Mouse (Mus musculus) brain, adult 2 months (tissue): ENCODE results near the gene Slc25a30.

Experiments used
- DNase-seq: peaks from one replicate; pipeline ENCODE4 v3.0.0; 2011; ENCODE audit warnings: low read depth, low spot score

The Slc25a30 gene

DNA sequence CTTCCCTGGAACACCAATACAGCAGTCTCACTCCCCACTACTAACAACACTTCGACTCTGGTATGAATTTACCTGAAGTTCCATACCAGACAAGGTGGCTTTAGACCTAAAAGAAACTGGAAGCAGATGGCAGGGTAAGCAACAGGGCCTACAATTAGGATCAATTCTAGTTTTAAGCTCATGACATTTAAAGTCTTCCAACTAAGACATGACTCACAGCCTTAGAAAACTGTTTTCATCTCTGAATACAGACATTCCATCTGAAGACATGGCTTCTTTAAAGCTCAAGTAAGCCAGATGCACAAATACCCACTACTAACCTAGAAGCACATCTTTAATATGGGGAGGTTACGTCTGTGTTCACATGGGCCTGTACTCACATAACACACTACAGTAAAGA is 38.9 kb downstream of the Slc25a30 start:
- DNase-seq, result peak; percentile 58

DNA sequence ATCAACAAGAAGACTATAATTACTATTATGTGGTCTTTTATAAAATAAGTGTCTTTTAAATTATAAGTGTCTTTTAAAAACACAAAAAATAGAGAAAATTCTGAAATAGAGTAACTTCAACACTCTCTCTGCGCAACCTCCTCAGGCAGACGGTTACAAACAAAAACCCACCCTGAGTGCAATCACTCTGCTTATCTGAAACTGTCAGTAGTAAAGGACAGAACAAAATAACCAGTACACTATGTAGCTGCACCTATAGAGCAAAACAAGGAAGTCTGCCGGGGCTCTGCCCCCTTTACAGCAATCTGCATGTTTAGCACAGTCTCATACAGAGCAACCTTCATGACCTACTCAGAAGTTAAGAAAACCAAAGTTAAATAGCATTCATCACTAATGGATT is 44.9 kb downstream of the Slc25a30 start:
- DNase-seq, result no peak

DNA sequence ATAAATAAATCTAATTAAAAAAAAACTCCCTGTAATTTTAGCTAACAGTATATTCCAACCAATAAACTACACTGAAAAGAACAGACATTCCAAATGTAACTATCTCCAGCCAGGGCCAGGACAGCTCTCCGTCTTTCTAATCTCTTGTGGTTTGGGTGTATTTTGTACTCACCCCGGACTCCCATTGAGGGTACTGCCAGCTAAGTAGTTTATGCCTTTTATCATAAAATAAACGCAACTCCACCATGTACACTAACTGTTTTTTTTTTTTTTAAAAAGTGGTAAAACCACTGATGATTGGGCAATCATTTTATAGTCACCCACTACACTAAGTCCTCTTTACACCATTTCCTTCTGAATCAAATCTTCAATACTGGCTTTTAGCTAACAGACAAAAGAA is 51.2 kb downstream of the Slc25a30 start:
- DNase-seq, result no peak

DNA sequence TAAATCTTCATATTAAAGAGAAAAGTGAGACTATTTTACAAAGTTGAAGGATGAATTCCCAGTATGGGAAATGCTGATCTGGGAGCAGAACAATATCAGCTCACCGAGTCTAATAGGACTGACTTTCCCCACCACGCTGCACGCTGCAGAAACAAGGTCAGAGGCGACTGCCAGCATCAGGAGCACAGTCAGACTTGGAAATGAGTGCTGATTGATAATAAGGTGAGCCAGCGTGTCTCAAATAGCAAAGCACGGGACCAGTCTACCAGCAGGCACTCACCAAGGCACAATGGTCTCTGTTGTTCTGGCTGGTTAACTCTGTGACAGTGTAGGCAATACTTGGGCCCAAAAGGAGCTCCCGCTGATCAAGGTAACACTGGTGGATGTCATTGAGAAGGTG is 54.2 kb downstream of the Slc25a30 start:
- DNase-seq, result no peak

DNA sequence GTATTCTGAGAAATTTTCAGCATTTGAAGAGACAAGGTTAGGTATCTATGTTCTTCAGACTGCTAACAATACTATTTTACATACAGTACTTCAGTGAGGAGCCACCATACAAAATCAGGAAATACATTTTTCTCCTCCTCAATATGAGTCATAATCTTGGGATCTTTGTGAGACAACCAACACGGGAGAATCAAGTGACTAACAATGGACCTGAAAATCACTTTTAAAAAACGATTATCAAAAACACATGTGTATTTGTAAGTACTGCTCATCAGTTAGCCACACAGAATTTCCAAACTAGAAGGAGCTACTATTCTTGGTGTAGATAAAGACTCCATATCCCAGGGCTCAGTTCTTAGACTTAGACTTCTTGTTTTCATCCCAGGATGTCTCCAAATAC is 55.5 kb downstream of the Slc25a30 start:
- DNase-seq, result no peak

DNA sequence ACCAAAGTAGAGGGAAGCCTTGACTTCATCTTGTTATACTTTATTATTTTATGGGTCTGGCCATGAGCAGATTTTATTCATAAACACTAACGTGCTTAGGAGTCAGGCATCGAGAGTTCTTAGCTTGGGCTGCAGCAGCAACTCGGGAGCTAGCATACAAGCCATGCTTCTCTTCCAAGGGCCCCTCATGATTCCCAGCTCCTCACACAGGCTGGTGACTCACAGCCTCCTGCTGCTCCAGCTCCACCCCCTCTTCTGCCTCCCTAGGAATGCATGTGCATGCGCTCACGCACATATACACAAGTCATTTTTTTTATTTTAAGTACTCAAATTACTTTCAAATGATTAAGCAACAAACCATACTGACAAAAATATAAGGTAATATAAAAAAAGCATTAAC is 58.7 kb downstream of the Slc25a30 start:
- peak; percentile 51 for DNase-seq

DNA sequence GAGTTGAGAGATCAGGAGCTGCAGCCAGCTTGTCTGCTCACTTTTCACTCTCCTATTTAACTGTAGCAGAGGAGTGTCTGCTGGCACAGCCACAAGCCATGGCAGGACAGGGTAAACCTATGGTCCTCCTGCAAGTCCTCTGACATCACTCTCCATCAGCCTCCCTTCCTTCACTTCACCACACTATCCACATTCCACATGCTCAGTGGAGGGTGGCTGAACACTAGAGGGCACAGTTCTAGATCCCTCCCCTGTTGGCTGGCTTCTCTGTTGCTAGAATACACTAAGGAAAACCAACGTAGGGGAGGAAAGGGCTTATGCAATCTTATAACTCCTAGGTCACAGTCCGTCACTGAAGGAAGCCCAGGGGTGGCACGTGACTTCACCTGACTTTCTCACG is 59.8 kb downstream of the Slc25a30 start:
- peak; percentile 54 for DNase-seq

DNA sequence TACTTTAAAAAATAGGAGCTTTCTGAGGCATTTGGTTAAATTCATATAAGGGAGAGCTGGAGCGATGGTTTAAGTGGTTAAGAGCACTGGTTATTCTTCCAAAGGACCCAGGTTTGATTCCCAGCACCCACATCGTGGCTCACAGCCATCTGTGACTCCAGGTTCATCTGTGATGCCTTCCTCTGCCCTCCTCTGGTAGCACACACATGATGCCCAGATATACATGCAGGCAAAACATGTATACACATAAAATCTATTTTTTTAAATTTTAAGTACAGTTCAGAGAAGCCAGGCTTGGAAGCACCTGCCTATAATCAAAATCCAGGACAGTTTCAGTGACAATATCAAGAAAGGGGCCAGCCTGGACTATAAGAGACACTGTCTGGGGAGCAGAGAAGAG is 64.0 kb downstream of the Slc25a30 start:
- no peak for DNase-seq

DNA sequence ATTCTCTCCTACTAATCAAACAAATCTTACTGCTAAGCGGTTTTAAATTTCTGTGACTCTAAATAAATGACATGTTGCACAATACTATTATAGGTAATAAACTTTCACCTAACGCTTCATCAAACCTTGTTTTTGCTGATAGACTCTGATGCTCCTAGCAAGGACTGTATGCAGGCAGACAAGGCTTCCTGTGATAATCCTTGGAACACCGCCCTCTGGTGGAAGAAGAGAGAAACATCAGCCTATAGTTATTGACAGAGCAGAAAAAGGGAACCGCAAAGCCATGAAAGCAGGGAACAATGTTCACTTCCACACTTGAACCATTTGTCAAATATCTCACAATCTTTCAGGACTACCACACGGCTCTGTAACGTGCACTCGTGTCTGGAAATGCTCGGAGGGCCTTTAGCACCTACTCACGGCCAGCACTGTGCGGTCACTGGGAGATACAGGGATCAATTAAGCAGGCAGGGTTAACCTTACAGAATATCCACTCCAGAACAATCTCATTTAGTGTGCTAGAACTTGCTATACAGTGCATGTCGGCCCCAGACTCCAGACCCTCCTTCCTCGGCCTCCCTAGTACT is 64.8 kb downstream of the Slc25a30 start:
- DNase-seq, result peak; percentile 79

DNA sequence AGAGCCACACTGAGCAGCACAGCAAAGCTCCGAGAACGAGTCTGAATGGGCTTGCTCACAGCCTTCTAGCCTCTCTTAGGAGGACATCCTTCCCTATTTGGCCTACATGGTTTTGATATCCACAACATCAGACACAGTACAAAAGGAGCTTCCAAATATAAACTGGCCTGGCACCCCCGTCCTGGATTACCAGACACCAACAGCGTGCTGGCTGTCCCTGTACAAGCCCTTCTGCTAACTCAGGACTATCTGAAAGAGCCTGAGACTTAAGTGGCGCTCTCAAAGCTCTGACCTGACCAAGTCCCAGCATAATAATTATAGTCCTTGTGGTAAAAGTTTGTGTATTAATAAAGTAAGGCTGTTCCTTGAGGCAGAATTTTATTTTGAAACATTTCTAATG is 66.7 kb downstream of the Slc25a30 start:
- DNase-seq, result no peak

DNA sequence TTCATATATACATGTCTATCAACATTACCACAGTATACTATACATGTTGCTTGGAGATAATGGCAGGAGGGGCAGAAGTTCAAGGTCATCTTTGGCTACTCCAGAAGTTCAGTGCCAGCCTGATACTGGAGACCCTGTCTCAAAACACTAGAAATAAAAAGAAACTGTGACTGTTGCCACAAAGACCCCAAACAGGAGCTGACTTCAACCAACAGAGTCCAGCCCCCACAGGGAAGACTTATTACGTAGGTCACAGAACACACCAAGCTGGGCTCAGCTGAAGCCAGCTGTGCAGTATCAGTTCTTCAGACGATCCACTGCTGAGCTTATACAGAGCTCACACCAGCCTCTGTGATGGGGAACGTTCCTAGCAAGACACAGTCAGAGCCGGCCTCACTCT is 70.4 kb downstream of the Slc25a30 start:
- DNase-seq, result no peak

DNA sequence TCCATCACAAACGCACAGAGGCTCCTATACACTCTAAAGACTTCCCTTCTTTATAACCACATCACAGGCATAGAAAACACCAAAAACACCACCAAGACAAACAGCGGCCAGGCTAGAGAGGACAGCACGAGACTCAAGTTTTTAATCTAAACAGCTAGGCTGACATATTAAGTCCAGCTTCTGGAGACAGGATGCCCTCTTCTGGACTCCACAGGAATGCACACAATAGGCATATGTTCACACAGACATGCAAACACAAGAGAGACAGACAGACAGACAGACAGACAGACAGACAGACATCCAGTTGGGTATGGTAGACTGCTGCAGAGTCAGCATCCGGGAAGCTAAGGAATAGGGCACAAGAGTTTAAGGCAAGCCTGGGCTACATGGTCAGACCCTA is 73.2 kb downstream of the Slc25a30 start:
- peak; percentile 47 for DNase-seq

DNA sequence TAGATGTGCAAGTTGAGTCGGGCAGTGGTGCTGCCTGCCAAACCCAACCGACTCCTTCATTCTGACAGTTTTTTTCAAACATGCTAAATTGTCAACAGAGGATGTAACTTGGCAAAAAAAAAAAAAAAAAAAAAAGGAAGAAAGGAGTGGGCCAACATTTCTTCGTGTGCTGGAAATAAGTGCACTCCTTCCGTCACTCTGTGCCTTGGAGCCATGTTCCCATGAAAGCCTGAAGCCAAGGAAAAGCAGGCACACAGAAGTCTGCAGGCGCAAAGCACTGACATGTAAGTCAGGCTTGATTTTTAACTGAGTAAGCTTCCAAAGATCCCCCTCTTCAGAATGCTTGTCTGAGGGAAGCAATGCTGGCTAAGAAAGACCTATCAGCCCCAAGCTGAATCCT is 74.2 kb downstream of the Slc25a30 start:
- peak; percentile 38 for DNase-seq

DNA sequence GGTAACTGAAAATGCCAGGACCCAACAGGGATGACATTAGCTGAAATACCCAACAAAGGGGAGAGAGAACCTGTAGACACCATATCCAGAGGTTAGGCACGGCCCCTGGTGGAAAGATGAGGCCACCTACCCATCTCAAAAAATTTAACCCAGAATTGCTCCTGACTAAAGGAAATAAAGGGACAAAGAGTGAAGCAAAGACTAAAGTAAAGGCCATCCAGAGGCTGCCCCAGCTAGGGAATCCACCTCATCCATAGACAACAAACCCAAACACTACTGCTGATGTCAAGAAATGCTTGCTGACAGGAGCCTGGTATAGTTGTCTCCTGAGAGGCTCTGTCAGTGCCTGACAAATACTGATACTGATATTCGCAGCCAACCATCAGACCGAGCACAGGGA is 75.1 kb downstream of the Slc25a30 start:
- no peak for DNase-seq
